Mouse (Mus musculus): ENCODE measurements around the gene Col17a1.

Col17a1 gene

GRCm38 (mm10) chr19:47691994-47692393 is at the start of gene Col17a1:
TSS of gene Col17a1 (minus strand) at chr19:47692094.
- DNase-seq, result no peak

GRCm38 (mm10) chr19:47731931-47732330 is 40.0 kb upstream of the Col17a1 start:
- peak; percentile 75 for DNase-seq

GRCm38 (mm10) chr19:47731071-47731881 is 39.4 kb upstream of the Col17a1 start, which contains the start of gene Sfr1:
TSS of gene Sfr1 (plus strand) at chr19:47731682.
- peak; percentile 99 for DNase-seq

GRCm38 (mm10) chr19:47730691-47731070 is 38.8 kb upstream of the Col17a1 start:
- DNase-seq, result peak; percentile 85

GRCm38 (mm10) chr19:47725643-47726140 is 33.8 kb upstream of the Col17a1 start:
- DNase-seq, result no peak

GRCm38 (mm10) chr19:47724903-47725302 is 33.0 kb upstream of the Col17a1 start:
- DNase-seq, result no peak

- DNase-seq, result no peak
Measured at GRCm38 (mm10) chr19:47722471-47722870, 30.6 kb upstream of the Col17a1 start.

GRCm38 (mm10) chr19:47719147-47719546 is 27.3 kb upstream of the Col17a1 start:
- no peak for DNase-seq

GRCm38 (mm10) chr19:47716144-47716543 is 24.2 kb upstream of the Col17a1 start:
- no peak for DNase-seq

- DNase-seq, result no peak
Measured at GRCm38 (mm10) chr19:47713457-47713856, 21.6 kb upstream of the Col17a1 start.

GRCm38 (mm10) chr19:47710376-47710775 is 18.5 kb upstream of the Col17a1 start:
- no peak for DNase-seq

- no peak for DNase-seq
Measured at GRCm38 (mm10) chr19:47705772-47706309, 13.9 kb upstream of the Col17a1 start.

- no peak for DNase-seq
Measured at GRCm38 (mm10) chr19:47705080-47705771, 13.3 kb upstream of the Col17a1 start.

GRCm38 (mm10) chr19:47700509-47700908 is 8.6 kb upstream of the Col17a1 start:
- no peak for DNase-seq

GRCm38 (mm10) chr19:47699743-47700142 is 7.8 kb upstream of the Col17a1 start:
- peak; percentile 6 for DNase-seq

GRCm38 (mm10) chr19:47698266-47698665 is 6.4 kb upstream of the Col17a1 start:
- DNase-seq, result no peak

GRCm38 (mm10) chr19:47697067-47697466 is 5.2 kb upstream of the Col17a1 start:
- DNase-seq, result no peak

GRCm38 (mm10) chr19:47696411-47696810 is 4.5 kb upstream of the Col17a1 start:
- DNase-seq, result no peak

- DNase-seq, result no peak
Measured at GRCm38 (mm10) chr19:47695725-47696124, 3.8 kb upstream of the Col17a1 start.

- no peak for DNase-seq
Measured at GRCm38 (mm10) chr19:47689592-47689991, 2.3 kb downstream of the Col17a1 start.

GRCm38 (mm10) chr19:47678675-47679074 is 13.2 kb downstream of the Col17a1 start:
- DNase-seq, result no peak

GRCm38 (mm10) chr19:47674419-47674818 is 17.5 kb downstream of the Col17a1 start:
- peak; percentile 80 for DNase-seq

- peak; percentile 18 for DNase-seq
Measured at GRCm38 (mm10) chr19:47668399-47668798, 23.5 kb downstream of the Col17a1 start.

GRCm38 (mm10) chr19:47667601-47668000 is 24.3 kb downstream of the Col17a1 start:
- no peak for DNase-seq

Data from lung, postnatal 36 days (tissue).